Mouse (Mus musculus): ENCODE data around the gene Mapre1. TPM values are rescaled to one million over a fixed set of nuclear protein-coding genes. Genes with fewer than 3 reads are reported as not detected.

Mapre1 gene
- polyA plus RNA-seq, 1 experiment = 32.4 TPM

DNA sequence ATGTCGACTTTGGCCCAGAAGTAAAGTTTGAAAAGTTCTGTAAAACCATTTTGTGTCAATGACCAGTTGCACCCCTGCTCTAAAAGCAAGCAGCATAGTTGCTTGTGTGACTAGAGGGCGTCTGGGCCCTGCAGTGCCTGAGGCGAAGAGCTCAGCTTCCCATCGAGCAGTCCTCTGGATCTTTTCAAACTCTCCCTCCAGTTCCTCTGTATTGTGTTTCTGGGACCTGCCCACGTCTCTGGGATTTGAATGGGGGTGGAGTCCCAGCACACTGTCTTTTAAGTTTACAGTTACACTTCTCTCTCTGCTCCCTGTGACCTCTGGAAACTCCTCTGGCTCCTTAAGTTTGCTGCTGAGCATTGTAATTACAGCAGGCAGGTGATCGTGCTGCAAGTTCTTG lies 26.4 kb downstream of the Mapre1 start:
- Histone ChIP-seq H3K4me3 (replicated peaks; ENCODE audit: control insufficient read depth, low read depth, low read length) (no peak overlapping the region), H3K27ac (ENCODE audit: control insufficient read depth, insufficient read depth, low read depth, low read length, poor library complexity) (no peak overlapping the region), H3K4me1 (ENCODE audit: control insufficient read depth, insufficient read depth, low read length) (no peaks in the 10 kb centered on the region)
- TF ChIP-seq POLR2A (IDR thresholded peaks at IDR 0.05; ENCODE audit: borderline replicate concordance, control insufficient read depth, low read depth, low read length) = no peak
- no peak for TF ChIP-seq CTCF (IDR thresholded peaks at IDR 0.05; ENCODE audit: control insufficient read depth, insufficient read depth, low read length)
- 88% methylated on average over 6 of the region's 6 CpGs for WGBS

DNA sequence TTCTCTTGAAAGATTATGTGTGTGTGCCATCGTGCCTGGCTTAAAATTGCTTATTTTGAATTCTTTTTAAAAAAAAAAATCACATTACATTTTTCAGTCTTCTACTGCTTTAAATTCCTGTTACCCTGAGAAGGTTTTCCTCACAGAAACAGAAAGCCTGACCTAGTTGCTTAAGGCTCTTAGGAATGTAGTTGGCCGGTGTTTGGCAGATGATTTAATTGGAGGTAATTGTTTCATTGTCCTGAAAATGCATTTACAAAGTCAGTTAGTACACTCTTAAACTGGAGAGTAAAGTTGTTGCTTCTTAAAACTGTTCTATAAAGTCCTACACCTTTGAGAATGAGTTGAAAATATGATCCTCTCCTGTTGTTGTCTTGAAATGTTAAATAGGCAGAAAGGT lies 27.8 kb downstream of the Mapre1 start:
- TF ChIP-seq POLR2A (IDR thresholded peaks at IDR 0.05; ENCODE audit: borderline replicate concordance, control insufficient read depth, low read depth, low read length) (no peak), CTCF (IDR thresholded peaks at IDR 0.05; ENCODE audit: control insufficient read depth, insufficient read depth, low read length) (no peak)
- Histone ChIP-seq H3K27ac (ENCODE audit: control insufficient read depth, insufficient read depth, low read depth, low read length, poor library complexity) (no peak overlapping the region), H3K4me3 (replicated peaks; ENCODE audit: control insufficient read depth, low read depth, low read length) (no peak overlapping the region), H3K4me1 (ENCODE audit: control insufficient read depth, insufficient read depth, low read length) (no peaks in the 10 kb centered on the region)
- 88% methylated on average over 2 of the region's 2 CpGs for WGBS

DNA sequence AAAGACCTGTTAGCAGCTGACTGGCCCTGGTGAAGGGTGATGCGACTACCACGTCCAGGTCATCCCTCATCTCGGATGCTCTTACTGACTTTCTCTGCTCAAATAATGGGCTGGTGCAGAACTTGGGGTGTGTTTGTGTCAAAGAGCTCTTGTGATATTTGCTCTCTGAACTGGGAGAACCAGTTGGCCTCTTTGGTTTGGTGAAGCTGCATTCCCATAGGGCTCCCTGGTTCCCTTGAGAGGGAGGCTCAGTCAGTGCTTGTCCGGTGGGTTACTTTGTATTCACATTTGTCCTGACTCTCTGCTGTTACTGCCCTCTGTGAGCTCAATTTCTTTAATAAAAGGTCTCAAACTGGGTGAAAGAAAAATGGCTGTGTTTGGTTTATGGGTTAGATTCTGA lies 31.9 kb downstream of the Mapre1 start:
- no peak overlapping the region for H3K27ac ChIP-seq (ENCODE audit: control insufficient read depth, insufficient read depth, low read depth, low read length, poor library complexity)
- 91% methylated on average over 4 of the region's 4 CpGs for WGBS
- no peak for TF ChIP-seq POLR2A (IDR thresholded peaks at IDR 0.05; ENCODE audit: borderline replicate concordance, control insufficient read depth, low read depth, low read length)
- TF ChIP-seq CTCF (IDR thresholded peaks at IDR 0.05; ENCODE audit: control insufficient read depth, insufficient read depth, low read length) = no peak
- no peaks in the 10 kb centered on the region for H3K4me1 ChIP-seq (ENCODE audit: control insufficient read depth, insufficient read depth, low read length)
- no peak overlapping the region for H3K4me3 ChIP-seq (replicated peaks; ENCODE audit: control insufficient read depth, low read depth, low read length)

DNA sequence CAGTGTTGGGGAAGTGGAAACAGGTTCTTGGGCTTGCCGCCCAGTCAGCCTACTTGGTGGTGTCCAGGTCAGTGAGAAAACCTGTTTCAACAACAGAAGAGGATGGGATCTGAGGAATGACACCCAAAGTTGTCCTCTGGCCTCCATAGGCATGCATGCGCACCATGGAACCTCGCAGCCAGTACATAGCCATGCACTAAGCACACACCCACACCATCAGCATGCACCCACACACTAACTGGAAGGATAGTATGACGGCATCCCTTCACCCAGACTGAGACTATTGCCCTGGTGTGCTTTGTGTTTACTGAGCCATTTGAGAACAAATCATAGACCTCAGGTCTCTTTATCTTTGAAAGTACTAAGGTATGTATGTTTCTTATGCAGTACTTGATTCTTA lies 34.4 kb downstream of the Mapre1 start:
- Histone ChIP-seq H3K4me3 (replicated peaks; ENCODE audit: control insufficient read depth, low read depth, low read length) (no peak overlapping the region), H3K27ac (ENCODE audit: control insufficient read depth, insufficient read depth, low read depth, low read length, poor library complexity) (no peak overlapping the region), H3K4me1 (ENCODE audit: control insufficient read depth, insufficient read depth, low read length) (peaks cover 2% of the 10 kb centered on the region)
- TF ChIP-seq POLR2A (IDR thresholded peaks at IDR 0.05; ENCODE audit: borderline replicate concordance, control insufficient read depth, low read depth, low read length) (no peak), CTCF (IDR thresholded peaks at IDR 0.05; ENCODE audit: control insufficient read depth, insufficient read depth, low read length) (no peak)
- WGBS = 96% methylated on average over 4 of the region's 4 CpGs

DNA sequence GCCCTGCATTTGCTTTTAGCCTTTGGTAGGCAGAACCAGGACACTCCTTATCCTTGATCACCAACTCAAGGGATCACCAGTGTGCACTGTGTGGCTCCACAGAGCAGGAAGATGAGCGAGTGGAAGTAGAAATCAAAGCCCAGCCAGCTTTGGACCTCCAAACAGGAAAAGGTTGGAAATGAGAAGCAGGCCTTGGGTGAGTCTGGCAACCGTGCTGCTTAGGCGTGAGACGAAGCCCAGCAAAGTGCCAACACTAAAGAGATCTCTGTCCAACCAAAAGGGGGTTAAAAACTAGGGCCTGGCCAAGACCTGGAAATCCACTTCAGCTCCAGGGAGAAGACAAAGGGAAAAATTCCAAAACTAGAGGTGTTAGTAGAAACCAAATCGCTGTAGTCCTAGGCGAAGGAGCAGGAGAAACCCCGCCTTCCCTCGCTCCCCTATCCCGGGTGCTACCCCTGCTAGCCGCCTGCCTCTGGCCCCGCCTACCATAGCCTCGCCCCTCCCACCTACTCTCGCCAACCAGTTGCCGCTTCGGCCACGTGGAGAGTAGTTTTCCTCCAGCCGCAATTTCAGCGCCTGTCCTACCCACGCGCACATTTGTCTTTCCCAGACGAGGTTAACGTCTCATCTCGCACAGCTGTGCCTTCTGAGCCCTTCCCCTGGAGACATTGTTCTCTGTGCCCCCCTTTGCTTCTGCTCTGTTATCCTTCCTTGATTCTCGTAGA lies 37.7 kb downstream of the Mapre1 start:
- no peak for TF ChIP-seq CTCF (IDR thresholded peaks at IDR 0.05; ENCODE audit: control insufficient read depth, insufficient read depth, low read length)
- peak; percentile 38; the same call in 1 of the 2 replicates for TF ChIP-seq POLR2A (IDR thresholded peaks at IDR 0.05; ENCODE audit: borderline replicate concordance, control insufficient read depth, low read depth, low read length)
- Histone ChIP-seq H3K4me1 (ENCODE audit: control insufficient read depth, insufficient read depth, low read length) (peaks cover 2% of the 10 kb centered on the region), H3K4me3 (replicated peaks; ENCODE audit: control insufficient read depth, low read depth, low read length) (peak overlapping the region; percentile 62), H3K27ac (ENCODE audit: control insufficient read depth, insufficient read depth, low read depth, low read length, poor library complexity) (peak overlapping the region; percentile 6; the same call in 1 of the 2 replicates)
- WGBS = 9% methylated on average over 24 of the region's 24 CpGs

DNA sequence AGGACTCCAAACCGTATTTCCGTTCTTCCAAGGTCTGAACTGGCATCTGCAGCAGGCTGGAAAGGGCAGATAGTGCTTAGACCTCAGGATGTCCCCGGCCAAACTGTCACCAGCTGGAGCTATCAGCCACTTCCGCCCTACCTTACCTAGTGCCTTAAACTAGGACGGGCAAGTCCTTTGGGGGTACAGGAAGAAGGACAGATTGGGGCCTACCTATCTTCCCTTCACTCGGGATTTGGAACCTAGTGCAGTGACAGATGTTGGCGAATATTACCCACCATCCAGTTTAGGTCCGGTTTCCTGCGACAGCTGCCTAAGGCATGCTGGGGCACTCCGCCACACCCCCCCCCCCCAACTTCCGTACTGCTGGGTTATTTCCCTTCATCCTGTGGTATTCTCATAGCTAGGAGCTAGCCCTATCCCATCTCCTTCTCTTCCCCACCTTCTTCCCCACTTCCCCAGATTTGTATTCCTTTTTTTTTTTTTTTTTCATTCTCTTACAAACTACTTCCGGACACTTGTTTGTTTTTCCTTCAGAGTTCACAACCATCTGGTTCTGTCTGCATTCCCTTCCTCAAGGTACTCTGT lies 38.4 kb downstream of the Mapre1 start, which contains the start of gene Efcab8:
Gene Efcab8, plus strand, starts transcription at position 538 of the 588 bp plus-strand sequence.
- Histone ChIP-seq H3K4me1 (ENCODE audit: control insufficient read depth, insufficient read depth, low read length) (peaks cover 2% of the 10 kb centered on the region), H3K4me3 (replicated peaks; ENCODE audit: control insufficient read depth, low read depth, low read length) (peak within 1 kb of the TSS; percentile 62)
- TF ChIP-seq POLR2A (IDR thresholded peaks at IDR 0.05; ENCODE audit: borderline replicate concordance, control insufficient read depth, low read depth, low read length) (no peak), CTCF (IDR thresholded peaks at IDR 0.05; ENCODE audit: control insufficient read depth, insufficient read depth, low read length) (no peak)

DNA sequence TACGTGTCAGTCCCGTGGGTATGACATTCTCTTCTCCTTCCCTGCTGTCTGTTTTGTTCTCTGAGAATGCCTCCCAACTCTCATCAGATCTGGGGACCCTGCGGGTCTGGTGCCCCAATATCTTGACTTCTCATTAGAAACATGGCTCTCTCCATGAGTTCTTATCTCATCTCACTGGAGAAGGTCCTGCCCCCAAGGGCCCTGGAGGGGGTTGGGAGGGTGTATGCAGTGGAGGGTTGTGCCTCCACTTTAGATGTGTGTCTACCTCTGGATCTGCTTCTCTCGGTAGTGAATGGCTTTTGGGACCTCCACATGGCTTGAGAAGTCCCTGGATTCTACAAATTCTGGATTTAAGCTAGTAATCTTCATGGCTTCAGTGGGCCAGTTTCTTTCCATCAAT lies 40.1 kb downstream of the Mapre1 start:
- Histone ChIP-seq H3K4me3 (replicated peaks; ENCODE audit: control insufficient read depth, low read depth, low read length) (no peak overlapping the region), H3K4me1 (ENCODE audit: control insufficient read depth, insufficient read depth, low read length) (peaks cover 2% of the 10 kb centered on the region), H3K27ac (ENCODE audit: control insufficient read depth, insufficient read depth, low read depth, low read length, poor library complexity) (no peak overlapping the region)
- no peak for TF ChIP-seq CTCF (IDR thresholded peaks at IDR 0.05; ENCODE audit: control insufficient read depth, insufficient read depth, low read length)
- TF ChIP-seq POLR2A (IDR thresholded peaks at IDR 0.05; ENCODE audit: borderline replicate concordance, control insufficient read depth, low read depth, low read length) = no peak
- WGBS = 78% methylated on average over 4 of the region's 4 CpGs

More for the DNA sequence above, 38.4 kb downstream of the Mapre1 start, which contains the start of gene Efcab8:
- WGBS = 18% methylated on average over 12 of the region's 12 CpGs
- H3K27ac ChIP-seq (ENCODE audit: control insufficient read depth, insufficient read depth, low read depth, low read length, poor library complexity) = peak within 1 kb of the TSS; percentile 6; the same call in 1 of the 2 replicates

DNA sequence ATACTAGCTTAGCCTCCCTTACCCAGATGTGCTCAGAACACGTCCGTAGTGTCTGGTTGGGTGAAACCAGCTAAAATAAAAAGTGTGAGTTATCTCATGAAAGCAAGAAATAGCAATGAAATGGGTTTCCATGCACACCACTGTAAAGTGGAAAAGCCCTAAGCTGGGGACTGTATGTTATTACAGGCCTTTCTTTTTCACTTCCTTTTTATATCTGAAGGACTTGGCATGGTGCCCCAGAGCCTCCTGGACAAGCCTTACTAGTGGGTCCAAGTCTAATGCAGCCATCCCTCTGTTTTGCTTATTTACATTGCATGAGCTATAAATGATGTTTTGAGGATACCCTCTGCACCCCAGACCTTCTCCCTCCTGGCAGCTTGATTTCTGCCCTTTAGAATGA lies 43.6 kb downstream of the Mapre1 start:
- Histone ChIP-seq H3K4me1 (ENCODE audit: control insufficient read depth, insufficient read depth, low read length) (no peaks in the 10 kb centered on the region; the same call in 1 of the 2 replicates), H3K27ac (ENCODE audit: control insufficient read depth, insufficient read depth, low read depth, low read length, poor library complexity) (no peak overlapping the region)
- WGBS = 63% methylated on average over 2 of the region's 2 CpGs

More for the DNA sequence above, 43.6 kb downstream of the Mapre1 start:
- TF ChIP-seq POLR2A (IDR thresholded peaks at IDR 0.05; ENCODE audit: borderline replicate concordance, control insufficient read depth, low read depth, low read length) = no peak
- no peak for TF ChIP-seq CTCF (IDR thresholded peaks at IDR 0.05; ENCODE audit: control insufficient read depth, insufficient read depth, low read length)
- H3K4me3 ChIP-seq (replicated peaks; ENCODE audit: control insufficient read depth, low read depth, low read length) = no peak overlapping the region
